Mouse (Mus musculus): ENCODE data around the gene H2-M2. TPM values are rescaled to one million over a fixed set of nuclear protein-coding genes. Genes with fewer than 3 reads are reported as not detected.

H2-M2 gene
- polyA plus RNA-seq, 1 experiment = not detected

DNA sequence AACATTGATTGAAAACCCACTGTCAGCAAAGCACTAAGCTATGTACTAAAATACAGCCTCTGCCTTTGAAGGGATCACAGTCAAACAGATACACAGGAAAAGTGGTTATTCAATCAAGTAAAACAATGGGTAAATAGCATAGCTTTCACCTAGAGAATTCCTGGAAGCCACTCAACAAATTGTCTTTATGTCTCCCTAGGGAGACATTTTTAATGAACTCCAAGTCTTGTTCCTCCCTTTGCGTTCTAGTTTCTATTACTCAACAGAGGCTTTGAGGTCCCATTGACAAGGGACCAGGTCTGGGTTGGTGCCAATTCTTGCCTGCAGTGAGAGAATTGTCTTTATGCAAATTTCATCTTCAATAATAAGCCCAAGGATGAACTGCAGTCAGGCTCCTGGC is 38.2 kb downstream of the H2-M2 start, which contains the start of gene Olfr108:
Gene Olfr108, plus strand, starts transcription at position 301 of the 400 bp plus-strand sequence.
- H3K4me3 ChIP-seq (ENCODE audit: low read depth, low read length) = no peak within 1 kb of the TSS
- no peaks in the 10 kb centered on the region for H3K4me1 ChIP-seq (ENCODE audit: control insufficient read depth, insufficient read depth, low read length)
- H3K9ac ChIP-seq (ENCODE audit: low read depth, poor library complexity, severe bottlenecking) = no peak within 1 kb of the TSS
- no peaks in the 10 kb centered on the region for H3K36me3 ChIP-seq (ENCODE audit: control insufficient read depth, insufficient read depth, low read length, poor library complexity, severe bottlenecking)
- H3K27me3 ChIP-seq (ENCODE audit: control insufficient read depth, insufficient read depth, low read length, poor library complexity, severe bottlenecking) = no peaks in the 10 kb centered on the region
- TF ChIP-seq EP300 (IDR thresholded peaks at IDR 0.05; ENCODE audit: insufficient read depth, low read depth, low read length) (no peak), CTCF (IDR thresholded peaks at IDR 0.05; ENCODE audit: low read depth, low read length) (no peak), POLR2A (IDR thresholded peaks at IDR 0.05; ENCODE audit: insufficient read depth, low read length) (no peak)
- no peaks in the 10 kb centered on the region for H3K9me3 ChIP-seq (replicated peaks; ENCODE audit: control insufficient read depth, insufficient read depth, low read length, poor library complexity, severe bottlenecking)
- H3K27ac ChIP-seq (ENCODE audit: insufficient read depth, low read length) = no peak within 1 kb of the TSS

Other genes with a start within 250 kb of the H2-M2 start
- not detected in 2 replicates for gene Olfr97, start 246.2 kb downstream of the H2-M2 start, polyA plus RNA-seq (2011; ENCODE audit: insufficient read depth, insufficient read length, low read depth, missing spikeins)
- gene Olfr98, start 219.8 kb downstream of the H2-M2 start, polyA plus RNA-seq (2011; ENCODE audit: insufficient read depth, insufficient read length, low read depth, missing spikeins) = not detected in 2 replicates
- 3.3 and 3.4 TPM in 2 replicates for gene H2-M3, start 213.3 kb downstream of the H2-M2 start, polyA plus RNA-seq (2011; ENCODE audit: insufficient read depth, insufficient read length, low read depth, missing spikeins)
- gene Olfr99, start 200.1 kb downstream of the H2-M2 start, polyA plus RNA-seq (2011; ENCODE audit: insufficient read depth, insufficient read length, low read depth, missing spikeins) = not detected in 2 replicates
- gene Olfr101, start 179.2 kb downstream of the H2-M2 start, polyA plus RNA-seq (2011; ENCODE audit: insufficient read depth, insufficient read length, low read depth, missing spikeins) = not detected in 2 replicates
- gene Olfr102, start 166.5 kb downstream of the H2-M2 start, polyA plus RNA-seq (2011; ENCODE audit: insufficient read depth, insufficient read length, low read depth, missing spikeins) = not detected in 2 replicates
- not detected in 2 replicates for gene Olfr103, start 143.9 kb downstream of the H2-M2 start, polyA plus RNA-seq (2011; ENCODE audit: insufficient read depth, insufficient read length, low read depth, missing spikeins)
- not detected in 2 replicates for gene Olfr104-ps, start 124.0 kb downstream of the H2-M2 start, polyA plus RNA-seq (2011; ENCODE audit: insufficient read depth, insufficient read length, low read depth, missing spikeins)
- gene Olfr105-ps, start 104.5 kb downstream of the H2-M2 start, polyA plus RNA-seq (2011; ENCODE audit: insufficient read depth, insufficient read length, low read depth, missing spikeins) = not detected in 2 replicates
- gene Olfr106-ps, start 93.2 kb downstream of the H2-M2 start, polyA plus RNA-seq (2011; ENCODE audit: insufficient read depth, insufficient read length, low read depth, missing spikeins) = not detected in 2 replicates
- not detected in 2 replicates for gene Olfr107, start 84.3 kb downstream of the H2-M2 start, polyA plus RNA-seq (2011; ENCODE audit: insufficient read depth, insufficient read length, low read depth, missing spikeins)
- not detected in 2 replicates for gene Olfr108, start 38.1 kb downstream of the H2-M2 start, polyA plus RNA-seq (2011; ENCODE audit: insufficient read depth, insufficient read length, low read depth, missing spikeins)
- not detected in 2 replicates for gene Olfr109, start 24.6 kb downstream of the H2-M2 start, polyA plus RNA-seq (2011; ENCODE audit: insufficient read depth, insufficient read length, low read depth, missing spikeins)
- gene Olfr110, start 8.9 kb upstream of the H2-M2 start, polyA plus RNA-seq (2011; ENCODE audit: insufficient read depth, insufficient read length, low read depth, missing spikeins) = not detected in 2 replicates
- not detected in 2 replicates for gene Olfr111, start 24.5 kb upstream of the H2-M2 start, polyA plus RNA-seq (2011; ENCODE audit: insufficient read depth, insufficient read length, low read depth, missing spikeins)
- gene Olfr112, start 85.9 kb upstream of the H2-M2 start, polyA plus RNA-seq (2011; ENCODE audit: insufficient read depth, insufficient read length, low read depth, missing spikeins) = not detected in 2 replicates
- not detected in 2 replicates for gene Olfr113, start 94.1 kb upstream of the H2-M2 start, polyA plus RNA-seq (2011; ENCODE audit: insufficient read depth, insufficient read length, low read depth, missing spikeins)
- gene Olfr114, start 109.2 kb upstream of the H2-M2 start, polyA plus RNA-seq (2011; ENCODE audit: insufficient read depth, insufficient read length, low read depth, missing spikeins) = not detected in 2 replicates
- gene Olfr115, start 143.6 kb upstream of the H2-M2 start, polyA plus RNA-seq (2011; ENCODE audit: insufficient read depth, insufficient read length, low read depth, missing spikeins) = not detected in 2 replicates
- not detected in 2 replicates for gene Olfr116, start 143.6 kb upstream of the H2-M2 start, polyA plus RNA-seq (2011; ENCODE audit: insufficient read depth, insufficient read length, low read depth, missing spikeins)
- not detected in 2 replicates for gene Olfr117, start 180.2 kb upstream of the H2-M2 start, polyA plus RNA-seq (2011; ENCODE audit: insufficient read depth, insufficient read length, low read depth, missing spikeins)
- not detected in 2 replicates for gene Olfr118, start 183.4 kb upstream of the H2-M2 start, polyA plus RNA-seq (2011; ENCODE audit: insufficient read depth, insufficient read length, low read depth, missing spikeins)
- not detected in 2 replicates for gene Olfr119, start 213.0 kb upstream of the H2-M2 start, polyA plus RNA-seq (2011; ENCODE audit: insufficient read depth, insufficient read length, low read depth, missing spikeins)
- gene Olfr120, start 238.3 kb upstream of the H2-M2 start, polyA plus RNA-seq (2011; ENCODE audit: insufficient read depth, insufficient read length, low read depth, missing spikeins) = not detected in 2 replicates